Mouse (Mus musculus) A20 (cell line): ENCODE data around the gene 4930404N11Rik.

Experiments
- DNase-seq: peaks from one replicate; pipeline ENCODE4 v3.0.0-alpha.2; 2011; ENCODE audit warnings: low read depth, low spot score

The 4930404N11Rik gene

DNA sequence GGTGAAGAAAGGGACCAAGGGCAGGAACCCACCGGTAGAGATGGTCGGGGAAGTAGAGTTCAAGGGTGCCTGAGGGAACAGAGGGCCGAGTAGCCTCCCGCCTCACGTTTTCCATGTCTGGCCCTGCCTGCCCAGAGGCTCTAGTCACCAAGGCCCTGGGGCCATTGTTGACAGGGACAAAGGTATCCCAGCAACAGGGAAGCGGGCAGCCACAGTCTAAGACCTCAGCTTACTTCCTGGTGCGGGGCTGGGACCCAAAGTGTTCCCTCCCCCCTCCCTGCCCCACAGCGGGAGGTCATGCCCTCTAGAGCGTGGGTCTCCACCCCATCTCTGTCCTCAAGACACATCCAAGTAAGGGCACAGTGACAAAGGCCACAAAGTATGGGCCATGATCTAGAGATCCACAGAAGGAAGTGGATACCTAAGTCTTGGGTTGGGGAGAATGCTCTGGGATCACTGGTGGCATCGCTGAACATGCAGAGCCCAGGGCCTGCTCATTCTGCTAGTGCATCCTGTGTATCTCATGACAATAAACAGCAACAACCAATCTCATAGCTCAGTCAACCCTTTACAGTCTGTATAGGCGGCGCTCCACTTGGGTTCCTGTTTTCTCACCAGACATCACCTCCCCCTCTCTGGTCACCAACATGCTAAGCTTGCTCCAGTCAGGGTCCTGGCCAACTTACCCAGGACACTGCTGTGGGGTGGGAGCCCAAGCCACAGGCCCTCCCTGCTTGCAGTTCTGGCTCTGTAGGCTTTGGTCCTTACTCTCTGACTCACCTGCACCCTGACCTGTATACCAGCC, at the start of gene 4930404N11Rik:
Gene 4930404N11Rik, minus strand, starts transcription at position 145 of the 805 bp plus-strand sequence.
- DNase-seq = peak; percentile 31

DNA sequence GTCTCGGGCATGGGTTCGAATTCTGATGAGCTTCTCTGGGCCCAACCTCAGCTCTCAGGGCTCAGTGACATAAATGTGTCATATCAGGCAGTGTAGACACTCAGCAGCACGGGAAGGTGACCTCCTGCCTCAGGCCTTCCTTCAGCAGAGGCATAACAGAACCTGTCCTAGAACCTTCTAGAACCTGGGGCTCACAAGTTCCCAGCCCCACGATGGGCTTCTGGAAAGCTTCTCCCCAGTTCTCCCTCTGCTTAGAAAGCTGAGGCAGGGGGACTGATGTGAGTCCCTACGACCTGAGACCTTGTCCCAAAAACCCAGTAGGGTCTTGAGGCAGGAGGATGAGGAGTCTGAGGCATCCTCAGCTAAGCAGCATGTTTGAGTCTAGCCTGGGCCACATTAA, 49.5 kb upstream of the 4930404N11Rik start:
- no peak for DNase-seq

DNA sequence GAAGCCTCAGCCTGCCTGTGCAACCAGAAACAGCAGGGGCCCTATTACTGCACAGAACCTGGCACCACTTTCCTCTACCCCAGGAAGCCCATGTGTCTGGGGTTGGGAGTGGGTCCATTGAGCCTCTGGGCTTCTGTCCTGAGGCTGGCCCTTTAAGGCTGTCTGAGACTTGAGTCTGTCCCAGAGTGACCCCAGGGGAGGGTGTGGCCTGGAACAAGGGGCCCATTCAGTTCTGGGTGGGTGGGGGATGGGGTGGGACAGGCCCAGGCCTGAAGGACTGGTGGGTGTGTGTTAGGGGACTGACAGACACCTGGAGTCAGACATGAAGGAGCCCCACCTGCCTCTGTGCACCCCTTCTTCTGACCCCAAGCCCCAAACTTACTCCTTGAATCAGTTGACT, 49.1 kb upstream of the 4930404N11Rik start:
- DNase-seq = no peak

DNA sequence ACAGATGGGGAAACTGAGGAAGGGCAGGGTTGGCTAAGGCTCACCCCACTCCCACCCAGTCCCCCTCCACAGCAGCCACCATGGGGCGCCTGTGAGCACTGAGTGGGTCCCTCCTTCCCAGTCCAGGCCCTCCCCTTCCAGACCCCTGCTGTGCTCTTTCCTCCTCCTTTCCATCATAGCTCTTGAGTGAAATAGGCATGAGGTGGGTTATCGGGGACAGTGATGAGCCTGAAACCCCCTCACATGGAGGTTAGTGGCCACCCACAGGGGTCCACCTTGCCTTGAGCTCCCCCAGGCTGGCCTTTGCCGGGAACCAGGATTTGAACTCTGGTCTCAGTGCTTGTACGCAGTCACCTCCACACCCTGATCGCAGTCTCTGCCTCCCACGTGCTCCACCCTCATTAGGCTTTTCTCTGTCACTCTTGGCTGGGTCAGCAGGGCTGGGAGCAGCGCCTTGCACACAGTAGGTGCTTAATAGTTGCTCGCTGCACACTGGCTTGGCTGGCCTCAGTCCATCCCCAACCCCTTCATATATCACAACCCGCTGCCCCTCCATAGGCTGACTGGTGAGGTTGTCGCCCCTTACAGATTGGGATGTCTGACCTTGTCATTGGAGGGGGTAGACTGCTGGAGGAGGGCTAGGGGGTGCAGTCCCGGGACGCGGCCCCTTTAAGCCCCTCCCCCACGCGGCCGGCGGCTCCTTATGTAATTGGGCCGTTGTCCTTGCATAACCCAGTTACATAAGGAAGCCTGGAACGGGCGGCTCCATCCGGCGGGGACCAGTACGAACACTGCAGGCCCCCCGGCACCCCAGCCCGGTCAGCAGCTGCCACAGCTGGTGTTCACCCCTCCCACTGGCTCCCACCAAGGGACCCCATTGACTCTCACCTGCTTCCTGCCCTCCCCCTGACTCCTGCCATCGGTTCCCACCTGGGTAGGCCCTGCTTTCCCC, 48.0 kb upstream of the 4930404N11Rik start:
- DNase-seq = no peak

DNA sequence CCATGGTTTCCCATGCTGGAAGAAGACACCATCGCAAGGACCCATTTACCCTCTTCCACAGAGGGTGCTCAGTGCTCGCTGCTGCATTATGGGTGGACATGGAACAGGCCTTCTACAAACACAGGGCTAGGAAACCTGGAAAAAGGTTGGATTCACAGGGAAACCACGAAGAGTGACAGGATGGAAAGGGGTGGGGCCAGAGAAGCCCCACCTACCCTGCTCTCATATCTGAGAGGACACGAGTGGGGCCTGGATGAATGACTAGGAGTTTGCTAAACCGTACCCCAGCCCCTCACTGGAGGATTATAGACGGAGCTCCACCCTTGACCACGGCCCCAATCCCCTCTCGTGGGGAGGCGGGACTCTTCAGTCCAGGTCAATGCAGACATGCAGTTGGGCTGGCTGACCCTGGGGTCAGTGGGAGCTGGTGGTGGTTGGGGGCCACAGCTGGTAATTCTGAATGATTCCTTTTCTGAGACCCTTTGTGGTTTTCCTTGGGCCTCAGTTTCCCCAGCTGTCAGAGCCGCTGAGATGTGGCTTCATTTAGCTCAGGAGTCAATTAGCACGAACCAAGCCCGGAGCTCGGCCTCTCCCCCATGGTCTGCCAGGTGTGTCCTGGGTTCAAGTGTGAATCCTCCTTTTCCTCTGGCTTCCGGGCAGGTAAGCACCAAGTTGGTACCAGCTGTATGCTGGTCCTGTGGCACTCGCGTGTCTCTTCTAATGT, 47.1 kb upstream of the 4930404N11Rik start:
- no peak for DNase-seq

DNA sequence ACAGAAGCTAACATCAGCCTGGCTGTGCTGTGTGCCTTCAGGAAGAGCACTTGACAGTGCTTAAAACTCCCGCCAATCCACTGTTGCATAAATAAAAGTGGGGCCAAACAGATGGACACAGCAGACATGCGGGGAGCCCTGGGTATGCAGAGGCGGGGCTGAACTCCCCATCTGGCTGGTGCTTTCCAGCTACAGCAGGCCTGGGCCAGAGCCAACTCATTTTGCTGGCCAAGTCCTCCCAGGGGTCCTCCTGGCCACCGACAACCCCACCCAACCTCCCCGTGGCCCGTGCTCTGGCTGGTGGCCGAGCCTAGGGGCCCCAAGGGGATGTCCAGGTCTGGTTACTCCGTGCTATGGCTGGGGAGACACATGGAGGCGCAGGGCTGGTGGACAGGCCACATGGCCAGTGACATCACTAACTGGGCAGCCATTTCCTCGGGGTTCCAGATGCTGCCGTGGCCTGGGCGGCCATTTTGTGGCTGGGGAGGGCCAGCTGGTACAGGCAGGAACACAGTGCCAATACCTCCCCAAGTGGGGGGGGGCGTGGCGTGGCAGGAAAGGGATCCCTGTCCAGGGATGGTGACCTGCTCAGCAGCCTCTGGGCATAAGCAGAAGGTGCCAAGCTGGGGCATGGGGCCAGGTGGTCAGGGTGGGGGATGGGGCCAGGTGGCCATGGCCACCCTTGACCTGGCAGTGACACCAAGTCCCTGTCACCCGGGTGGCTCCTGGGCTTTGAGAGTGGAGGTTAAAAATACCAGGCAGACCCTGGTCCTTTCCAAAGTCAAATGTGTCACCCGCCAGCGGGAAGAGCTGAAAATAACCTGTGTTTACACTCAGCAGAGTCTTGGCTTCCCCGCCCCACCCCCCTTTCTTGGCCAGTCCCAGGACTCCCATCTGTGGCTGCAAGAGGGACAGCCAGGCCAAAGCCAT, 46.1 kb upstream of the 4930404N11Rik start:
- no peak for DNase-seq

DNA sequence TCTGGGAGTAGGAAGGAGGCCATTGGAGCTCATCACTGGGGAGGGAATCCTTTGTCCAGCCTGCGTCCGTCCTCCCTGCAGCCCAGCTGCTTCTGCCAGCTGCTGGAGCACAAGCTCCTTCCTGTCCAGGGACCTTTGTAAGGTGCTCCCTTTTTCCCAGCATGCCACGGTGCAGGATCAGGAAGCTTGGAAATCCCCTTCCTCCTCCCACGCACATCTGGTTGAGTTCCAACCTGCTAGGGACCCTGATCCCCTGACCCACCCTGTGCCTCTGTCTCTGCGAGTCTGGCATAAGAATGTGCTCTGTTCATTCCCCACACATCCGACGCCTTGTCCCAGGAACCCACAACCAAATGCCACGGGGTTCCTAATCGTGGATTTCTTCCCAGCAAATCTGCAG, 45.4 kb upstream of the 4930404N11Rik start:
- DNase-seq = no peak

DNA sequence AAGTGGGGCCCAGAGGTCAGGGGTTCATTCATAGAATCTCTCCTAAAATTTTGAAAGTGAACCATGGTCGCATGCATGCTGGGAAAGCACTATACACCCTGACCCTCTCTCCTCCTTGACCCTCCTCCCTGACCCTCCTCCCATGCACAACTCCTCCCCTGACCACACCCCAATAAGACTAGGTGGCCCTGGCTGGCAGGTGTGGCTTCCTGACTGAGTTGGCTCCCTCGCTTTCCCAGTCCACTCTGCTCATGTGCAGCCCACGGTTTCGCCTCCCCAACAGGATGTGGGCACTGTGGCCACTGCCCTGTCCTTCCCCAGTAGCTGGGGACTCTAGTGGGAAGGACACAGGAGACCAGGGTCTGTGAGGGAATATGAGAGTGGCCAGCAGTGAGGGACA, 44.7 kb upstream of the 4930404N11Rik start:
- DNase-seq = no peak

DNA sequence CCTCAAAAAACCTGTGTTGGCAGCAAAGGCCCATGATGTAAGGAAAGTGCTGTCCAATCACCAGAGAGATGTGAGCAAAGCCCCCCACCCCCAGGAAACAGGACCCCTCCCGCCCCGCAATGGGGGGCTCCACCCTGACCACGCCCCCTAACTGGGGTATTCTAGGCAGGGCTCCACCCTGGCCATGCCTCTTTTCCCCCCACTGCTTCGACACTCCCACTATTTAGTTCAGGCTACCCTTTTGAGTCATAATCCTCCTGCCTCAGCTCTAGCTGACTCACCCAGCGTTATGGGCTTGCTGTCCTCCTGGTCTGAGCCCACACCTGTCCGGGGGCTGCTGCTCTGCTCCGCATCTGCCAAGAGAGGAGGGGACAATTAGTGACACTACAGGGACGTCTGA, 43.7 kb upstream of the 4930404N11Rik start:
- DNase-seq = peak; percentile 24

DNA sequence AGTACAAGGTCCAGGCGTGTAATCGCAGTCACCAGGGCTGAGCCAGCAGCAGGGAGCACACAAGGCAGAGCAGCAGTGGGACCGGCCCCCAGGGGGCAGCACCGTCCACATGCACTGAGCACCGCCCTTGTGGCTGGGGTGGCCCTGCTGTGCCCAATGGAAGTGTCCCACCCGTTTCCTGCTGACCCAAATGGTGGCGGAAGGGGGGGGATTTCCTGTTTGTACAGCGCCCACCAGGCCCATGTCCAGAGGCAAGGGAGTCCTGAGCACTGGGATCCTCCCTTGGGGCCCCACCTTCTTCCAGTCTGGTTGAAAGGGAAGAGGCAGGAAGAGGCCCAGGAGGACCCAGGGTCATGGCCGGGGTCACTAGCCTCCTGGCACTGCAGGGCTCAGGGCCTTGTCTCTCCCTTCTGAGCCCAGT, 43.3 kb upstream of the 4930404N11Rik start:
- DNase-seq = peak; percentile 82

DNA sequence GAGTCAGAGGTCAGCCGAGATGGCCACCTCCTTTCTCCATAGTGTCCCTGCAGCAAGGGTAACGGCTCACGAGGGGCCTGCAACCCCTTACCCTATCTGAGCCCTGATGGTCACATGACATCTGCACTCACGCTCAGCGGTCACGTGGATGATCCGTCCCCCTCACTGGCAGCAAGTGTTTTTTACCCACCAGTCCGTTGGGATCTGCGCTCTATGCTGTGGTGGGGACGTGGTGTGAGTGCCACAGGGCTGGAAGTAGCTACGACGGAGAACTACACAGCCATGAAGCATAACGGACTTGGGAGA, 42.8 kb upstream of the 4930404N11Rik start:
- DNase-seq = no peak

DNA sequence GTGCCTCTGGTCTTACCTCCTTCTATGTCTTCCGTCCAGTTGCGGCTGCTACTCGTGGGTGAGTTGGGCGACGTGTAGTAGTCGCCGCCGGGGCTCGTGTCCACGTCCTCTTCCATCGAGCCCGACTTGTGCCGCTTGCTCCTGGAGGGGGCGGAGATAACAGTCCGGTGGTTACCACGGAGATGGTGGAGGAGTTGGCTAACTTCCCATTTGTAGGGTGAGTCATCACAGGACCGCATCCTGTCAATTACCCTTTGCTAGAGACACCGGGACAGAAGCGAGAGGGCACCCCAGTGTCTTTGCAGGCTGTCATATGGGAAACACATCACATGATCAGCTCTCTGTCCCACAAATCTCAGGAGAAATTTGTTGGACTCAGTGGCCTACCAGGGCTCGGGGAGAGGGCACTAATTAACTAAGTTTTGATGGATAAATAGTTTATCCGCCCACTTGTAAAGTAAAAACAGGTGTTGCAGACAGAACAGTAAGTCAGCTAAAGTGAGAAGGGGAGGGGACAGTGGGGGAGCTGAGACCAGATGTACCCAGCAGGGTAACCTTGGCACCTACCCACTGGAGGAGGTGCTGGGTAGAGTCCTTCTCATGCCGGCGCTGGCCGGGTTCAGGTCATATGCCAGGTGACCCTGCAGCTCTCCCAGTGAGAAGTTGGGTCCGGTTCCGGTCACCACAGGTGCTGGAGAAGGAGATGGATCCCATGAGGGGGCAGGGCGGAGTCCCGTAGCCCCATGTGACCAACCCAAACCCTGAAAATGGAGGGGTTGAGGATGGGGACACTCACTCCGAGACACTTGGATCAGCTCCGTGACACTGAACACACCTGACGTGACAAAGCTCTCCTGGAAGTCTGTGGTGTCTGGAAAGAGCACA, 42.2 kb upstream of the 4930404N11Rik start:
- no peak for DNase-seq

DNA sequence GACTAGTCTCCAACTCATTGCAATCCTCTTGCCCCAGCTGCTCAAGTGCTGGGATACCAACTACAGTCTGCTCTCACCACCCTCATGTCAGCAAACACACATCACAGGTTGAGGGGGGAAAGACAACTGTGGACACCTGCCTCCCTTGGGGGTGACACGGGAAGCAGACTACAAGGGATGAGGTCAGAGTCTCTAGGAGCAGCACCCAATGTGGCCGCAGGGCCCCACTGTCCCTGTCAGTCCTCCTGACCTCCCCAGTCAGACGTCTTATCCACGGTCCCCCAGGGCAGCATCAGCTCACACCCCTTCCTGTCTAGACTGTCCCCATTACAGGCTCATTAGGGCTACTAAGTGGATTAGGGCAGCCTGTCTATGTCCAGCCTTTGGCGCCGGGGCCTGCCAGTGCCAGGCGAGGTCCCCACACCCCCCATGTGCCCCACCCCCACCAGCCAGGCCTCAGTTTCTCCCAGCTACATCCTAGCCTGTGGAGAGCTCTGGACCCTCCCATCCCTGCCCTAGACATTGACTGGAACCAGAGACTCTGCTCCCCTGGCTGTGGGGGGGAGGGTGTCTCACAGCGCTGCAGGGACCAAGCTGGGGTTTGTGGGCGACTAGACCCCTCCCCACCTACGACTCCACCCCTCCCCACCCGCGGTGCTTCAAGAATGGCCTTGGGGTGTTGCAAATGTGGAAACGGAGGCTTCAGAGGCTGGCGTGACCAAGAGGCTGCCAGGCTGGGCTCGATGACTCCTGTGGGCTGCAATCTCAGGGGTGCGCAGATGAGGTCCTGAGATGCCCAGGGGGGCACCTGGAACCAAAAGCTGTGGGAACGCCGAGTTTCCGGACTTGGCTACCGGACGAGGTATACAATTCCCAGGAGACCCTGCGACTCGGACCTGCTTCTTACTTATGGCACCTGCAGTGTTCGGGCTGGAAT, 41.2 kb upstream of the 4930404N11Rik start:
- DNase-seq = no peak

DNA sequence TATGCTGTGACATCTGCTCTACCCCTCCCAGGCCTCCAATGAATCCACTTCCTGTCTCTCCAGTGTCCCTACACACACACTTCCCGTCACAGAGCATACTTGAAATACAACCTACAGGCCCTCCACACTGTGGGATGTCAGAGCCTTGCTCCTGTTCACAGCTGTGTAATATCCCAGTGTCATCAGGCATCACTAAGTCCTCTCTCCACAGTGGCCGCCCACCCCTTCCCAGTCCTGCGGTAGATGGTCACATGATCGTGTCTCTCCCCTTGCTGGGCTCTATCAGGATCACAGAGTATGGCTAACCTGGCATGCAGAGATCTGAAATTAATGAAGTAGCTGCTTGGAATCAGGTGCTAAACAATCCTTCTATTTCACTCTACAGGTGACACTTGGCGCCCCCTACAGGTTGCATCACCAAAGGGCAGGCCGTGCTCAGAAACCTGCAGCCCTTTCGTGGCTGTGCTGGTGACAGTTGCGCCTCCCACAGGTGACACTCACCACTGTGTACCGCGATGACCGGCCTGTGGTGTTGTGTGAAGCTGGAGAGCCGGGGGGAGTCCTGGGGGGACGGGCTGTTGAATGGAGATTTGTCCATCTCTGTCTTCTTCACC, 40.1 kb upstream of the 4930404N11Rik start:
- DNase-seq = peak; percentile 74

DNA sequence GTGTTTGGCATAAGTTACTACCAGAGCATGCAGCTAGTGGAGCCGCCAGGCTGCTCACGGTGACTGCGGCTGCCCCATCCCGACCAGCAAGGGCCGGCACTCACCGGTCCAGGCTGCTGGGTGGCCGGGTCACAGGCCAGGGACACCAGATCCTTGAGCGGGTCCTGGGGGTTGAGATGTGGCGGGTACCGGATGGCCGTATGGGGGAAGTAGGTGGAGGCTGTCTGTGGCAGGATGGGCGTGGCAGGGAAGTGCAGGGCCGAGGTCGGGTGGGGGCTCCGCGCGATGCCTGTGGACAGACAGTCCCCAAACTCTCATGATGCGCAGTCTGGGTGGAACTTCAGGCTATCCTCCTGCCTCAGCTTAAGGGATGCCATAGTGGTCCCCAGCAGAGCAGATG, 39.1 kb upstream of the 4930404N11Rik start:
- DNase-seq = no peak

DNA sequence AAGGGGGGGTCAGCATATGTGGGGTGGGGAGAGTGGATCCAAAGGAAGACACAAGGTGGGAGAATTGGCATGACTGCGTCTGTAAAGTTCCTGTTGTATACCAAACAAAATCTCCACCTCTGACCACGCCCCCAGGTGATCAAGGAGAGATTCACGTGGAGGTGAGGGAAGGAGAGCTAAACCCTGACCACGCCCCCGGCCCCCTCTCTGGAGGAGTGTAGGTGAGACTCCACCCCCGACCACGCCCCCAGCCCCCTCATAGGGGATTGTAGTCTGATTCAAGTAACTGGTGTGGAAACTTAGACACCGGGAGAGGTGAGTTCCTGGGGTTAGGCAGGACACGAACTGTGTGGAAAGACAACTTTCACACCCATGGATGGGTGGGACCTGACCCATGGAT, 38.5 kb upstream of the 4930404N11Rik start:
- DNase-seq = no peak

DNA sequence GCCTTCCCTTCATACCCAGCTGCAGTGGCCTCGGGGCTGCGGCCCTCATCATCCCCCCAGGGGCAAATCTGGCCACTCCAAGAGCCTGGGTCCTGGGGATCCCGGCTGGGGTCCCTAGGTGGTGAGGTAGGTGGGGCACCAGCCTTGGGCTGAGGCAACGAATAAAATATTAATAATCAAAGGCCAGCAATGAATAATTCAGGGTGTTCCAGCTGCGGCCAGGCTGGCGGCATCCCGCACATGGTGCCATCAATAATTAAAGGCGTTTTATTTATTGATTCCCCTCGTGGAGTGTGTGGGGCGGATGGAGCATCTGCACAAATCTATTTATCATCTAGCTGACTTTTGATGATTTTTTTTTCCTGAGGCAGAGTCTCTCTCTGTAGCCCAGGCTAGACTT, 37.9 kb upstream of the 4930404N11Rik start:
- no peak for DNase-seq

DNA sequence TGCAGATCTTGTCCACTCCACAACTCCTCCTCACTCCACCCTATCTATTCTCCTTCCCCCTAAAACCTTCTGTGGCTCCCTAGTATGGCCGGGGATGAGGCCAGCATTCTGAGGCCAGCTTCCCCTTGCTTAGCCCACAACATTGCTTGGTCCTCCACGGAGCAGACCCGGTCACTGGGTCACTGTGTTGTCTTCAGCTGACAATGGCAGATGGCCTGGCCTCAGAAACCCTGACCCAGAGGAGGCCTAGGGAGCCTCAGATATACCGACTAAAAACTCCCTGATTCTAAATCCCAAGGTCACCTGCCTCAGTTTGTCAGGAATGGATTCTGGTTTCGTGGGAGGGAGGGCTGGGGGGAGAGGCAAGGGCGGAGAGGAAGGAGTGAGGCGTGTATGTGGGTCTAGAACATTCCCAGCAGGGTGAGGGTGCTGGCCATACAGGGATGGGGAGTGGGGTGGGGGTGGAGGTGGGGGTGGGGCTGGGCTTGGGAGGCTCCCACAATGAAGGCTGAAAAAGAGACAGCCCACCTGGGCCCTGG, 36.7 kb upstream of the 4930404N11Rik start:
- DNase-seq = no peak
